Mouse (Mus musculus) kidney, postnatal 0 days (tissue): ENCODE data around the gene Mta1. TPM values are rescaled to one million over a fixed set of nuclear protein-coding genes. Genes with fewer than 3 reads are reported as not detected.

Experiments used
- ATAC-seq: fragments of 200-750 bp; cut with Nextera tagmentation; replicated peaks from 2 replicates; pipeline ENCODE4 v1.8.0; 2017; ENCODE audit warnings: low read depth, moderate number of reproducible peaks, moderate TSS enrichment, moderate library complexity; ENCODE audit not compliant: low FRiP score
- DNase-seq: peaks from one replicate; pipeline ENCODE4 v3.0.0-alpha.2; 2016; ENCODE audit warnings: low spot score
- H3K27ac ChIP-seq: fragments of 300-500 bp; sonication (generic); 2 replicates; pipeline ENCODE4 v1.5.1; 2014; ENCODE audit warnings: mild to moderate bottlenecking
- H3K27me3 ChIP-seq: fragments of 300-500 bp; sonication (generic); 2 replicates; pipeline ENCODE4 v1.6.1; 2014; ENCODE audit warnings: low read length, mixed read lengths; ENCODE audit not compliant: insufficient read depth
- H3K36me3 ChIP-seq: fragments of 300-500 bp; sonication (generic); 2 replicates; pipeline ENCODE4 v1.6.1; 2014; ENCODE audit warnings: low read length, mixed read lengths; ENCODE audit not compliant: insufficient read depth
- H3K4me1 ChIP-seq: fragments of 300-500 bp; sonication (generic); replicated peaks from 2 replicates; pipeline ENCODE4 v1.6.1; 2014; ENCODE audit warnings: antibody characterized with exemption, low read length, mixed read lengths; ENCODE audit not compliant: insufficient read depth
- H3K4me2 ChIP-seq: fragments of 300-500 bp; sonication (generic); 2 replicates; pipeline ENCODE4 v1.6.1; 2014; ENCODE audit warnings: mild to moderate bottlenecking, low read length, moderate library complexity, mixed read lengths
- H3K4me3 ChIP-seq: fragments of 300-500 bp; sonication (generic); replicated peaks from 2 replicates; pipeline ENCODE4 v1.5.1; 2014; ENCODE audit warnings: low read depth, low read length
- H3K9ac ChIP-seq: fragments of 300-500 bp; sonication (generic); 2 replicates; pipeline ENCODE4 v1.6.1; 2014; ENCODE audit warnings: low read depth, low read length
- H3K9me3 ChIP-seq: fragments of 300-500 bp; sonication (generic); replicated peaks from 2 replicates; pipeline ENCODE4 v1.6.1; 2016; ENCODE audit warnings: low read length, inconsistent platforms, mixed read lengths
- CTCF ChIP-seq: IDR thresholded peaks from 2 replicates; pipeline ENCODE4 v1.5.1; 2016; ENCODE audit warnings: antibody characterized with exemption, low read depth, mild to moderate bottlenecking, moderate library complexity
- WGBS: fragments of 180-500 bp; shearing (Covaris S2); extraction: QIAGEN DNeasy Blood & Tissue Kit; methylation state at CpG from one replicate; pipeline ENCODE4 v1.1.7; 2014; 5-methylcytosine and 5-hydroxymethylcytosine counted together
- polyA plus RNA-seq: library from polyadenylated mRNA; unstranded; fragments of >200 nt; fragmentation: Nextera tagmentation; extraction: Ambion mirVana; gene quantifications from 2 replicates; pipeline ENCODE4 v1.2.1, GENCODE M21; 2015

The Mta1 gene
- polyA plus RNA-seq, 1 experiment from 2014 or later: 11.5 TPM

DNA sequence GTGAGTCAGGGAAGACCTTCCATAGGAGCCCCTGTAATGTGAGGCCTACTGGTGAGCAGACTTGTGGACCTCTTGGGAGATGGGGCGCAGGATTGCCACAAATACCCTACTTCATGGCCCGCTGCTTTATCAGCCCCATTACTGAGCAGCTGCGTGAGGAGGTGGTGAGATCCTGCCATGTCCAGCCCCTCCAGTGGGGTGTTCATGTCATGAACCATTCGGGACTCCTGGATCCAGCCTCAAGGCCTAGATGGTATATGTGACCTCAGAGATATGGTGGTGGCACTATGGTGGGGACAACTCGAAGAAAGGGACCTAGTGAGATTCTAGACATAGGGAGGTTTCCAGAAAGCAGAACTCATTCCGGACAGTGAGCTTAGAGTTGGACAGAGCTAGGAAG lies 9.0 kb upstream of the Mta1 start:
- no peak for TF ChIP-seq CTCF
- no peaks in the 10 kb centered on the region for H3K4me1 ChIP-seq
- H3K27ac ChIP-seq: no peak overlapping the region
- no peaks in the 10 kb centered on the region for H3K9me3 ChIP-seq
- ATAC-seq (no peak), DNase-seq (no peak)
- 87% methylated on average over 6 of the region's 6 CpGs for WGBS
- no peak overlapping the region for H3K4me3 ChIP-seq
- H3K4me2 ChIP-seq: no peak overlapping the region
- H3K27me3 ChIP-seq: no peaks in the 10 kb centered on the region
- no peaks in the 10 kb centered on the region for H3K36me3 ChIP-seq
- no peak overlapping the region for H3K9ac ChIP-seq

DNA sequence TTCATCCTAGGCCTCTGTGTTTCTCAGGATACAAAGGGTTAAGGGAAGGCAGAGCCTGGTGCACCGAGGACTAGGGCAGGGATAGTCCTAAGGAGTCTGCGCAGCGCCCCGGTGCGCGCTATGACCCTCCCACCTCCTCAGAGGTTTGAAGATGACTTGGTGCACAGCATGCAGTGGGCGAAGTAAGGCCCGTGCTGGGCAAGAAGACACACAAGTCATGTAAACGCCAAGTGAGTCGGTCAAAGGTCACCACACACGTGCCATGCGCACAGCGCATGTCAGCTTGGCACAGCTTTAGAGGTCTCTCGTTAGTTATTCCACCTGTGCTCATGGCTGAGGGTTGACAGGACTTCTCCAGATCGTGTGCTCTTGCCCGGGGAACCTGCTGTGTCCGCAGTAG lies 8.0 kb upstream of the Mta1 start:
- H3K4me2 ChIP-seq: no peak overlapping the region
- 70% methylated on average over 17 of the region's 17 CpGs for WGBS
- peak; percentile 60 for ATAC-seq
- no peaks in the 10 kb centered on the region for H3K9me3 ChIP-seq
- DNase-seq: no peak
- H3K36me3 ChIP-seq: no peaks in the 10 kb centered on the region
- H3K4me3 ChIP-seq: no peak overlapping the region
- H3K27me3 ChIP-seq: no peaks in the 10 kb centered on the region
- no peak for TF ChIP-seq CTCF
- H3K9ac ChIP-seq: no peak overlapping the region
- no peak overlapping the region for H3K27ac ChIP-seq
- H3K4me1 ChIP-seq: no peaks in the 10 kb centered on the region

DNA sequence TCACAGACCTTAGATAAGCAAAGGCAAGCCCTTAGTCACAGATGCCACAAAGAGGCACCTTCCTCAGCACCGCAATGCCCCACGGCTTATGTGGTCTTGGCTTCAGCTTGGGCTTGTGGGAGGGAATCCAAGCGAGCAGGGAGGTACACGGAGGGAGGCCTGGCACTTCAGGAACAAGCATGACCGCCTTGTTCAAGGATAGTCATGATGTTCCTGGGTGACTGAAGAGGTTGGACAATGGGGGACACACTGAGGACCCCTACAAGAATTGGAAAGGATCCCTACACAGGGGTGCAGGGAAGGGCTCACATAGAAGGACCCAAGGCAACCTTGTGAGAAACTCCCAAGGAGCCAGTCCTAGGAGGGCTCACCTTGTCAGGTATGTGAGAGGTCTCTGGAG lies 1.0 kb upstream of the Mta1 start:
- H3K4me3 ChIP-seq: peak overlapping the region; percentile 76; the same call in 1 of the 2 replicates
- ATAC-seq (no peak), DNase-seq (no peak)
- no peaks in the 10 kb centered on the region for H3K36me3 ChIP-seq
- H3K4me1 ChIP-seq: peaks cover 22% of the 10 kb centered on the region
- H3K27me3 ChIP-seq: no peaks in the 10 kb centered on the region
- WGBS: 80% methylated on average over 5 of the region's 5 CpGs
- no peak overlapping the region for H3K27ac ChIP-seq
- H3K9ac ChIP-seq: peak overlapping the region; percentile 99
- no peak for TF ChIP-seq CTCF
- no peaks in the 10 kb centered on the region for H3K9me3 ChIP-seq
- H3K4me2 ChIP-seq: peak overlapping the region; percentile 94; the same call in 1 of the 2 replicates

DNA sequence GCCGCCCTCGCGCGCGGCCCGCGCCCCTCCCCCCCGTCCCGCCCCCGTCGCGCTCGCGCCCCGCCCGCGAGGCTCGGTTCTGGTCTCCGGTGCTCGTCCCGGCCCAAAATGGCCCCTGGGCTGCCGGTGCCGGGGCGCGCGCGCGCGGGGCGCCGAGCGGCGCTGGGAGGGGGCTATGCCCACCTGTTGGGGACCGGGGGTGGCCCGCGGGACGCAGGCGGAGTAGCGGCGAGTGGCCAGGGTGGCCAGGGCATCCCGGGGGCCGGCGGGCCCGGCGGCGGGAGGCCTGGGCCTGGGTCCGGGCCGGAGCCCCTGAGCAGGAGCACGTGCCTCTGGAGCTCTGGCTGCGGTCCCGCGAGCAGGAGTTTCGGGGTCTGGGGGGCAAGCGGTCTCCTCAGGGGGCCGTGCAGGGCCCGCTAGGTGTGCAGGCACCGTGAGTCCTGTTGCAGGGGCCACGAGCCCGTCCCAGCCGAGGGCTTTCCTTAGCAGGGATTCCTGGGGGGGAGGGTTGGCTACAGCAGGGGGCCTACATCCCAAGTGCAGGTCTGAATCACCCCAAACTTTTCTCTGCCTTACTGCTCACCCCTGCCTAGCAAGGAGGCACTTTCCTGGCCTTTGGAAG lies 563 bp downstream of the Mta1 start:
- Histone ChIP-seq H3K4me2 (peak overlapping the region; percentile 94), H3K4me3 (peak overlapping the region; percentile 76), H3K27me3 (no peaks in the 10 kb centered on the region), H3K27ac (peak overlapping the region; percentile 78), H3K9me3 (no peaks in the 10 kb centered on the region), H3K9ac (peak overlapping the region; percentile 99), H3K36me3 (no peaks in the 10 kb centered on the region), H3K4me1 (peaks cover 22% of the 10 kb centered on the region)
- DNase-seq (no peak), ATAC-seq (peak; percentile 37)
- TF ChIP-seq CTCF: no peak
- under 1% methylated on average over 31 of the region's 60 CpGs for WGBS

DNA sequence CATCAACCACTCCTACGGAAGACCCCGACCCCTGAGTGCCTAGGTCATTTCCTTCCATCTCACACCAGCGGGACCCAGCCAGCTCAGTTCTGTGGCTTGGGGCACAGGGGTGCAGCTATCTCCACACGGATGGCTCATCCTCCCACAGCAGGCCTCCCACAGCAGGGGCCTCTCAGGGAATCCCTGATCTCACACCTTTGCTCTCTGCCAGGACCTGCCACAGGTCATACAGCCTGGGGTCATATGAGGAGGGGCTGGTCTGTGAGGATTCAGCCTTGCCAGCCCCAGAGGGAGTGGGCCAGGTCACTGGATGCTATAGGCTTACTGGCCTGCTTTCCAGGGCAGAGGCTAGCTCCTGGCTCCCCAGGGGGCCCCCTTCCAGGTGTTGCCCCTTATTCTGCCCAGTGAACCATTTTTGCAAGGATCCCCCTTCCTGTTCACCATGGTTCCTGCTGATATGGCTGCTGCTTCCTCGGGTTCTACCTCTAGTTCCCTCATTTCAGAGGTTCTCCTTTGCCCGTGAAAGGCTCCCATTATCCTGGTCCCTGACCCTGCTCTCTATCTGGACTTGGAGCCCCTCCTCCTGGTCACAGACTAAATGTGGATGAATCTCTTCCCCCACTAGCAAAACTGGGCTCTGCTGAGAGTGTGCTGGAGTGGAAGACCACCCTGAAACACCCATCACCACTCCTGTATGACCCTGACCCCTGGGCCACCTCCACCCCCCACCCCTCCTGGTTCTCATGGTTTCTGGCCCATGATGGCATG lies 1.6 kb downstream of the Mta1 start:
- Histone ChIP-seq H3K9ac (peak overlapping the region; percentile 99), H3K4me3 (no peak overlapping the region), H3K27me3 (no peaks in the 10 kb centered on the region), H3K4me2 (peak overlapping the region; percentile 94), H3K36me3 (no peaks in the 10 kb centered on the region), H3K4me1 (peaks cover 22% of the 10 kb centered on the region), H3K9me3 (no peaks in the 10 kb centered on the region), H3K27ac (no peak overlapping the region)
- TF ChIP-seq CTCF: no peak
- WGBS: 18% methylated on average over 6 of the region's 6 CpGs
- no peak for DNase-seq
- ATAC-seq: 0 out of 2 replicates have a peak, but pooled peaks have one; percentile 4

DNA sequence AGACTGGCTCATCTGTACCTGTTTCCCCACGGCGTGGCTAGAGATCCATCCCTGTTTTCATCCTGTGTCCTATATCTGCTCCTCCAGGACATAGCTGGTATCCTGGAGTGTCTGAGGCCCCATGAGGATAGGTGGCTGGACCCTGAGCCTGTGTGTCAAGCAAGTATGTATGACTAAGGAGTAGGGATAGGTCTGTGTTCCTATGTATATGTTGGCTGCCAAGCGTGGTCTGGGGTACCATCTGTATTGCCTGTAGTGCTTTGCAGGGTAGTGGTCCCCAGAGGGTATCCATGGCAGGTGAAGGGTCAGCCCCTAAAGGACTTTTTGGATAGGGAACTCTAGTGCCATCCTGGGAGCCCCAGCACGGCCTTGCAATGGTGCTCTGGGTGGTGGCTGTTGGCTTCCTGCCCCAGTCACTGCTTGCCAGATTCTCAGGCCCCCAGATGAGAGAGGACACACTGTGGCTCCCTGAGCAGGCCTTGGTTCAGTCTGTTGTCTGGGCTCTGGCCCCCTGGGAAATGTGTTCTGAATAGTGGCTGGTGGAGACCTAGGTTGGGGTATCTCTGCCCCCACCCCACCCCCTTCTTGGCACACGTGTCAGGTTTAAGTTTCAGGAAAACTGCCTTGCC lies 2.5 kb downstream of the Mta1 start:
- no peak overlapping the region for H3K9ac ChIP-seq
- H3K4me3 ChIP-seq: no peak overlapping the region
- H3K36me3 ChIP-seq: no peaks in the 10 kb centered on the region
- ATAC-seq (no peak), DNase-seq (no peak)
- no peak for TF ChIP-seq CTCF
- no peaks in the 10 kb centered on the region for H3K9me3 ChIP-seq
- H3K27ac ChIP-seq: no peak overlapping the region
- no peaks in the 10 kb centered on the region for H3K27me3 ChIP-seq
- no peak overlapping the region for H3K4me2 ChIP-seq
- peaks cover 22% of the 10 kb centered on the region for H3K4me1 ChIP-seq
- 74% methylated on average over 5 of the region's 5 CpGs for WGBS
